Mouse (Mus musculus) CD4-positive, CD25-positive, alpha-beta regulatory T cell, adult 9 weeks (primary cell): ENCODE data around the gene Xpo1. TPM values are rescaled to one million over a fixed set of nuclear protein-coding genes. Genes with fewer than 3 reads are reported as not detected.

ENCODE experiments used
- polyA plus RNA-seq: library from polyadenylated mRNA; unstranded; fragments of 100-300 nt; shearing (Covaris generic); gene quantifications from one replicate; pipeline ENCODE4 v1.2.1, GENCODE M21; 2017

The Xpo1 gene
- polyA plus RNA-seq = 67.8 TPM

DNA sequence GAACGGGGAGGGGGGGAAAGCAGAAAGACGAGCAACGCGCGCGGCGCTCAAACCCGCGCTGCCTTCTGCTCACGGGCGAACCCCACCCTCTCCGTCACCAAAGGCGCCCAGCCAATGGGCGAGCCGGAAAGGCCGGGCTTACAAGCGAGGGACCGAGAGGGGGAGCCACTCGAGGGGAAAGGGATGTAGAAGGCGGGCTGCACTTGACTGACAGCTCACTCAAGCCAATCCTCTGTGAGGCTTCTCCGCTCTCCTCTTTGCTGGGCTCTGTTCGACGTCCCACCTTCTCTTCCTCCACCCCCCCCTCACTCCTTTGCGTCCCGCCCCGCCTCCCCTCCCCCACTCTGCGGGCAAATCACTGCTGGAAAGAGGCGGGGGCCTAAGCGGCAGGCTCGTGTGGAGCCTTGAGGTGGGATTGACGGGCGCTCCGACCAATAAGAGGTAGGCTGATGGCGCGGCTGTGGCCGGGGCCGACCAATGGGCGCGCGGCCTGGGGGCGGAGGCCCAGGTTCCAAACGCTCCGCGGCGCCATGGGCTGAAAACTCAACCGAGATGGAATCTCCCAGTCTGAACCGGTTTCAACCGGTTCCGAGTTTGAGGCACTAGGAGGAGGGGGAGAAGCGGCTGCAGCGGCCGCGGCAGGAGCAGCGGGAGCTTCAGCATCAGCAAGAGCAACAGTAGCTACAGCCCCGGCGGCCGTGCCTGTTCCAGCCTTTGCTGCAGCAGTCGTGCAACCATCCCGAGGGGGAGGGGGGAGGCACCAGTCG is at the start of gene Xpo1:
TSS of gene Xpo1 (plus strand) at position 615 of the 767 bp plus-strand sequence.

DNA sequence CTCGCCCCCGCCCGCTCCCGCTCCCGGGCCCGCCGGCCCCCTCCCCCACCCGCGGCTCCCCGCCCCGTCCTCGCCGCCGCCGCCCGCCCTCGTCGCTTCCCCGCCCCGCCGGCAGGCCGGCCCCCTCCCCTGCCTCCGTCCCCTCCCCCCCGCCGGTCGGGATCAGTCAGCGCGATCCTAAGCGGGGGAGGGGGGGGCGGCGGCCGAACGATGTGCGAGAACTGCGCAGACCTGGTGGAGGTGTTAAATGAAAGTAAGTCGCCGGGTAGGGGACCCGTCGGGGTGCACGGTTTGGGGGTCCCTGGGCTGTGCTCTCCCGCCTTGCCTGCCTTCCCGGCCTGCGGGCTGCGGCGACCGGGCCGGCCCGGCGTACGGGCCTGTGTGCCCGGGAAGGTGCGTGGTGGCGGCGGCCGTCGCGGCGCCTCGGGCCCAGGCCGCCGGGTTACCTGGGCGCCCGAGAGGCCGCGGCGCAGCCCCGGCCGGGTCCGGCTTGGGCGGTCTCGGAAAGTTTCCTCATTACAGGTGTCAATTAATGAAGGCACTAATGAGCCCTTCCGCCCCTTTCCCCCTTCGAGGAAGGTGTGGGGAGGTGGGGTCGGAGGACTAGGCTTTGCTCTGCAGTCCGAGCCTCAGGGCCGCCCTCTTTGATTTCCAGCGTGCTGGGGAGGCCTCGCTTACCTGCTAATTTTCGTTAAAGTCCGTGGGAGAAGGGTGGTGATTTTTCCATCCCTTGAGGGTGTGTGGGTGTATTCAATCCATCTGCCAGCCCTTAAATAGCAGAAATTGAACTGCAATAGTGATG is 51.1 kb downstream of the Xpo1 start, which contains the start of gene Usp34:
TSS of gene Usp34 (plus strand) at position 132 of the 802 bp plus-strand sequence.

Other genes with a start within 250 kb of the Xpo1 start
- gene Fam161a, start 248.5 kb upstream of the Xpo1 start, polyA plus RNA-seq = 2.2 TPM
- 19.3 TPM for gene Usp34, start 50.9 kb downstream of the Xpo1 start, polyA plus RNA-seq
- gene Ahsa2, start 242.0 kb downstream of the Xpo1 start, polyA plus RNA-seq = 62.8 TPM